In the genomic region with DNA sequence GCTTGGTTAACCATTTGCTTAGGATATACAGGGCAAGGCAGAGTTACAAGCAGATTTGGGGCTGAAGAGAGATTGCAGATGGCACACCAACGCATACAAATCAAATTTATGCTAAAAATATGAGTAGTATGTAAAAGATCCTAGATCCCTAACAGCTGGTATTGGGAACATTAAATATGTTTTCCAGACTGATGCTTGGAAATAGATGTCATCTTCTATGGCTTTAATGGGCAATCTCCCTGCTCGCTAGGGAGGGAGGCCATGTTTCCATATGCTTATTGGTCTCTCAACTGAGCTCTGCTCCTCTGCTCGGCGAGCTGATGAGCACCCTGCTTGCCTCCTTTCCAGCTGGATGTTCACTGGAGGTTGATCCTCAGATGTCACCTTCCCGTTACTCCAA, we compare ENCODE assay signal across 24 mouse cellular contexts.
DNase-seq lines count a peak whose midpoint lies in the region; TF ChIP-seq lines count a peak whose summit lies in the region.
"Had no signal": no experiment of that assay in that cellular context is flagged by ENCODE, and none has a peak within 500 bp of the region (broad histone marks: within the 10 kb centered on the region; RNA-seq: fewer than 3 reads in every experiment).

No protein-coding gene starts in this region.

- no peak overlapping the region for H3K4me3 ChIP-seq in layer of hippocampus, adult 2 months
- H3K4me3 ChIP-seq: embryonic facial prominence, embryonic 10.5 days; embryonic facial prominence, embryonic 13.5 days; erythroblast, embryonic 14.5 days; forebrain, embryonic 13.5 days; heart, adult 2 months; heart, embryonic 10.5 days; heart, embryonic 13.5 days; hindbrain, embryonic 12.5 days; hindbrain, embryonic 15.5 days had no signal

- peak; percentile 16 to 41 for DNase-seq in frontal cortex, adult 2 months (ENCODE audit: extremely low spot score in 1 of 2, low spot score in 1 of 2)
- DNase-seq in frontal cortex, postnatal 14 days (ENCODE audit: low spot score in 2 of 2): no peak
- DNase-seq in layer of hippocampus, adult 2 months (ENCODE audit: low spot score in 2 of 2): peak; percentile 42 to 51
- no peak for DNase-seq in layer of hippocampus, postnatal 10 days (ENCODE audit: low spot score in 2 of 2)
- DNase-seq in brain, adult 2 months (ENCODE audit: low read depth, low spot score): peak; percentile 67
- DNase-seq in telencephalon, adult 2 months (ENCODE audit: low read depth, low spot score): peak; percentile 65
- DNase-seq: adrenal gland, adult 2 months; adrenal gland, postnatal 14 days; cerebellum, adult 11-12 months; cerebellum, adult 8-10 months; cerebellum, postnatal 10 days; cerebellum, postnatal 36 days; embryo, embryonic 11 days; gastrocnemius, postnatal 25 days; heart, adult 2 months; heart, postnatal 14 days had no signal

- H3K27ac ChIP-seq in layer of hippocampus, adult 2 months: peak overlapping the region; percentile 8; the same call in 1 of the 2 replicates
- H3K27ac ChIP-seq: embryonic facial prominence, embryonic 10.5 days; embryonic facial prominence, embryonic 13.5 days; forebrain, embryonic 13.5 days; heart, adult 2 months; heart, embryonic 10.5 days; heart, embryonic 13.5 days; hindbrain, embryonic 12.5 days; hindbrain, embryonic 15.5 days had no signal

- no peak for TF ChIP-seq CTCF in layer of hippocampus, adult 2 months (conservative IDR thresholded peaks at IDR 0.05)

Comparison
In these comparisons a context has a peak if more than half of its experiments do, and no peak if none do; other contexts are left out.
1. DNase-seq: peak in frontal cortex, adult 2 months (2 of 2), layer of hippocampus, adult 2 months (2 of 2), brain, adult 2 months (single experiment) and telencephalon, adult 2 months (single experiment); none in frontal cortex, postnatal 14 days (0 of 2) and layer of hippocampus, postnatal 10 days (0 of 2).